Mouse (Mus musculus) retina, embryonic 14.5 days (tissue): ENCODE results near the gene Cars2.
"Not testable (repeated sequence)": the region's sequence is repeated elsewhere in the genome, so short reads cannot be mapped to it uniquely, and the experiment has no call there.

Source experiments
- DNase-seq: peaks from one replicate; pipeline ENCODE4 v3.0.0-alpha.2; 2015; ENCODE audit warnings: low spot score

The Cars2 gene

GRCm38 (mm10) chr8:11475397-11475796, 75.2 kb downstream of the Cars2 start:
- no peak for DNase-seq

DNA sequence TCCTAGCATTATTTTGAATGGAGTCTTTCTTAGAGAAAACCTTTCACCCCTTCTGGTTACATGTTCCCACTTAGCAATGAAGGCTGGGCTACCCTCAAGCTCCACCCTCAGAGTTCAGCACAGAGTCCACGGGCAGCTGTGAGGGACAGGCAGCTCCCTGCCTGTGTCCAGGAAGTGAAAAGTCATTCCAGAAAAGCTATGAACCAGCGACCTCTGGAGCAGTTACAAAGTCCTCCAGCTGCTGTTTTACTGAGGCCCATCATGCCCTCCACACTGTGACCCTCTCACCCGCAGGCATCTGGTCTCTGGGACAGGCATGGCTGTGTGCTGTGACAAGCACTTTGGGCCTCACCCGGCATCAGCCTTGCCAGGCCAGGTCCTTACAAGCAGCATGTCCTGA, 77.5 kb downstream of the Cars2 start:
- no peak for DNase-seq

- no peak for DNase-seq
Measured at GRCm38 (mm10) chr8:11471309-11471708, 79.3 kb downstream of the Cars2 start.

- no peak for DNase-seq
Measured at GRCm38 (mm10) chr8:11470694-11471093, 79.9 kb downstream of the Cars2 start.

- peak; percentile 60 for DNase-seq
Measured at GRCm38 (mm10) chr8:11469095-11469494, 81.5 kb downstream of the Cars2 start.

- DNase-seq = not testable (repeated sequence)
Measured at GRCm38 (mm10) chr8:11466528-11466927, 84.1 kb downstream of the Cars2 start.

DNA sequence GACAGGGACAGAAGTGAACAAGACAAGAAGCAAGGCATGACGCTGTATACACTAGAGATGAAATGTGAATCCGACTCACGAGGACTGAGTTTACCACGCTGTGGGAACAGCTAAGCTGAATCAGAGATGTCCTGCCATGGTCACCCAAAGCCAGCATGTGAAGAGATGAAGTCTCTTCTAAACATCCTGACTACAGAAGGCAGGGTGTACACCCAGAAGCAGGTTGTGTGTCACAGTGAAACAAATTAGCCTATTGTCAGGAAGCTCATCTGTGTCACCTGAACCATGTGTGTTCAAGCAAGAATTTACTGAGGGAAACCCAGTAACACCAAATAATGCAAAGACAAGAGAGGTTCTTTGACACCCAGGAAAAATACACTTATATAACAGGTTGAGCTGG, 85.0 kb downstream of the Cars2 start:
- DNase-seq = no peak

DNA sequence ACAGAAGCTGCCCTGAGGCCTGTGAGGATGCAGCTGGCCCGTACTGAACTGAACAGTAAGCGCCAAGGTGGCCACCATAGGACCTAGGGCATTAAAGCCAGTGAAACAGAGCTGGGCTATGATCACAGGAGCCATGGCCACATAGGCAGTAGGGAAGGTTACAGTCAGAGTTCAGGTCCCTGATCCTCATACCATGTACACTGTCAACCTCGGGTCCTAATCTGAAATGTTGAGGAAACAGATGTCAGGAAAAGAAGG, 85.9 kb downstream of the Cars2 start:
- no peak for DNase-seq
